Mouse (Mus musculus): ENCODE results near the gene Pdlim4.

- no peak for TF ChIP-seq CTCF (IDR thresholded peaks at IDR 0.05; ENCODE audit: borderline replicate concordance, insufficient read depth, low read length)
- TF ChIP-seq POLR2A (IDR thresholded peaks at IDR 0.05; ENCODE audit: low read depth, low read length): no peak
Measured at GRCm38 (mm10) chr11:54052128-54052527, 16.7 kb downstream of the Pdlim4 start.
